Mouse (Mus musculus) brown adipose tissue, adult 24 weeks (tissue): Measurements from ENCODE around the gene Otx1. TPM values are rescaled to one million over a fixed set of nuclear protein-coding genes. Genes with fewer than 3 reads are reported as not detected.

Experiments used
- H3K27ac ChIP-seq: fragments of 200-500 bp; replicated peaks from 2 replicates; pipeline ENCODE4 v1.5.1; 2012; ENCODE audit warnings: low read depth, mild to moderate bottlenecking, low read length
- H3K4me1 ChIP-seq: fragments of 200-500 bp; 2 replicates; pipeline ENCODE4 v1.6.1; 2012; ENCODE audit warnings: low read length, mixed read lengths; ENCODE audit not compliant: control insufficient read depth, insufficient read depth, insufficient read length
- H3K4me3 ChIP-seq: fragments of 200-500 bp; 2 replicates; pipeline ENCODE4 v1.5.1; 2012; ENCODE audit warnings: low read depth, mild to moderate bottlenecking, low read length, moderate library complexity; ENCODE audit not compliant: insufficient read depth
- polyA plus RNA-seq: library from polyadenylated mRNA; stranded (reverse); fragments of >200 nt; gene quantifications from 2 replicates; pipeline ENCODE4 v1.2.4, GENCODE M21; 2012; ENCODE audit not compliant: missing spikeins, insufficient read depth, insufficient read length

The Otx1 gene
- not detected in 2 replicates for polyA plus RNA-seq

- peak within 1 kb of the TSS; percentile 66 for H3K4me3 ChIP-seq
- no peak within 1 kb of the TSS for H3K27ac ChIP-seq
- no peaks in the 10 kb centered on the region for H3K4me1 ChIP-seq
Measured at GRCm38 (mm10) chr11:22002783-22003340, at the start of gene Otx1. Otx1 (minus strand) TSS chr11:22002897.

DNA sequence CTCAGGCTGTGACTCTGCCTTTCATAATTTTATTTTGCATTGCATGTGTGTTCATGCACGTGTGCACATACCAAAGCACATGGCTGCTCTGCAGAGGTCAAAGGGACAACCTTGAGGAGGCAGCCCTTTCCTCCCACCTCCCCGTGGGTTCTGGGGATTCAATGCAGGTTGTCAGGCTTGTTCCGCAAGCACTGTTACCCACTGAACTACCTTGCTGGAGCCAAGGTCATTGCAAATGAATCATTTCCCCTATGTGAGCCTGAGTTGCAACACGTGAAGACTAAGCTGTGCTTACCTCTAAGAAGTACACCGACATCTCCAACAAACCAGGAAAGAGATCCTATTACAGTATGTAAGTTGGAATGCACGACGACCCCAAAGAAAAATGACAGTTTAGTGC, 48.2 kb upstream of the Otx1 start:
- Histone ChIP-seq H3K4me3 (no peak overlapping the region), H3K4me1 (no peaks in the 10 kb centered on the region), H3K27ac (no peak overlapping the region)

DNA sequence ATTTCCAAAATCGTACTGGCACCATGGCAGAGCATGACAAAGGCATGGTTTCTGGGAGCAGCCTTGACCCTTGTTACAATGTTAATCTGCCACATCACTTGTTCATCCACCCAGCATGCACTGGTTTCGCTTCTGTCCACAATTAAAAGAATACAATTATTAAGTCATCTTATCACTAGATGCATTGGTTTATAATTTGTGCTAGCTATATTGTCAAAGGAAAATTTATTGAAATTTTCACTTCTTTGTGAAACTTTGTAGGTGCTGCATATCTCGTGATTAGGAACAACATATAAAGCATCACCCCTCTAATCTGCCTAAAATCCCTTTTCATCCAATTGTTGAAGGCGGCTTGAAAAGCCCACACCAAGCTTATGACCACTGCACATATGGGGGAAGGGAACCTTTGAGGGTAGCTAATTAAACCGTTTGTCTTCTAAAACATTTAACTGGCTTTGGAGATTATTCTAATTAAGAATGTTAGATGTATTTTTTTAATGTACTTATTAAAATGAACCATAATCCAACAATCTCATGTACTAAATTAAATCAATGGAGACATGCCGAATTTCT, 37.2 kb upstream of the Otx1 start:
- Histone ChIP-seq H3K4me1 (no peaks in the 10 kb centered on the region), H3K27ac (no peak overlapping the region), H3K4me3 (no peak overlapping the region)

- Histone ChIP-seq H3K4me3 (no peak overlapping the region), H3K4me1 (no peaks in the 10 kb centered on the region), H3K27ac (no peak overlapping the region)
Measured at GRCm38 (mm10) chr11:22034564-22035105, 31.9 kb upstream of the Otx1 start.

- Histone ChIP-seq H3K4me3 (no peak overlapping the region), H3K27ac (no peak overlapping the region)
Measured at GRCm38 (mm10) chr11:22033582-22033981, 30.9 kb upstream of the Otx1 start.

GRCm38 (mm10) chr11:22020602-22021001, 17.9 kb upstream of the Otx1 start:
- H3K27ac ChIP-seq, result no peak overlapping the region
- no peaks in the 10 kb centered on the region for H3K4me1 ChIP-seq
- no peak overlapping the region for H3K4me3 ChIP-seq

More at GRCm38 (mm10) chr11:22033582-22033981, 30.9 kb upstream of the Otx1 start:
- H3K4me1 ChIP-seq, result no peaks in the 10 kb centered on the region

GRCm38 (mm10) chr11:22017444-22017843, 14.7 kb upstream of the Otx1 start:
- Histone ChIP-seq H3K4me3 (no peak overlapping the region), H3K27ac (no peak overlapping the region), H3K4me1 (no peaks in the 10 kb centered on the region)

DNA sequence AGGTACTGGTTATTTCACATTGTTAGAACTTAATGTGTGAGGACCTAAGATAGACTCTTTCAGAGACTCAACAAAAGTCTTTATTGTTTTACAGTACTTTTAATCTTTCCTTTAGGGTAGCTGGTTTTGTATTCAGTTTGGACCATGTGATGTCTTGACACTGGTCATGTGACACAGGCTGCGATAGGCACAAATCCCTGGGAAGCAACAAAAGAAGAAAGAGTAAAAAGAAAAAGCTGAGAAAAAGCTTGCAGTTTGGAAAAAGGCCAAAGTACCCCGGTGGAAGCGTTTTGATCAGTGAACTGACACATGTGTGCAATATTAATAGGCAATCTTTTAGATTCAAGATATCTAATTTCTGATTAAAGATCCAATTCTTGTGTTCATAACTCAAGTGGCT, 13.6 kb upstream of the Otx1 start:
- H3K4me3 ChIP-seq, result no peak overlapping the region
- H3K4me1 ChIP-seq, result no peaks in the 10 kb centered on the region

GRCm38 (mm10) chr11:22008817-22009216, 6.1 kb upstream of the Otx1 start:
- Histone ChIP-seq H3K4me3 (no peak overlapping the region), H3K4me1 (no peaks in the 10 kb centered on the region), H3K27ac (no peak overlapping the region)

More for the DNA sequence above, 13.6 kb upstream of the Otx1 start:
- no peak overlapping the region for H3K27ac ChIP-seq

DNA sequence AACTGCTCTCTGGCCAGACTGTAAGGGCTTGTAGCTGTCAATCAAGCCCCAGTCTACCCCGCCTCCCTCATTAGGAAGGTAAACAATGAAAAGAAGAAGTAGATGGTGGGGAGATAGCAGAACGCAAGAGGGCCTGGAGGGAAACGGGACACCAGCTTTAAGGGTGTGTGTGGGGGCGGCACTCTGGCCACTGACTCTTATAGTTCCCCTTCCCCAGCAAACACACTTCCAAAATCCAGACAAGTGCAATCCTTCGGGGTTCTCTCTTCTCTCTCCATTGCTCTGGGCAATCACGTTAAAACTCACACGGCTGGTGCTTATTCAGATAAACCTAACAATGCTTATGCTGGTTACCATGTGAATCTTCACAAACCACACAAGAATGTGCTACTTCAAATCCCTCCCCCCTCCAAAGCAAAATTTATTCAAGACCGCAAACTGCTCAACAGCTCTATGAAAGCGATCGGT, 5.5 kb upstream of the Otx1 start:
- H3K27ac ChIP-seq, result no peak overlapping the region
- H3K4me3 ChIP-seq, result no peak overlapping the region
- H3K4me1 ChIP-seq, result no peaks in the 10 kb centered on the region

GRCm38 (mm10) chr11:22007781-22008110, 5.0 kb upstream of the Otx1 start:
- Histone ChIP-seq H3K4me1 (no peaks in the 10 kb centered on the region), H3K27ac (no peak overlapping the region), H3K4me3 (no peak overlapping the region)

GRCm38 (mm10) chr11:22007088-22007780, 4.5 kb upstream of the Otx1 start:
- H3K4me1 ChIP-seq, result no peaks in the 10 kb centered on the region
- no peak overlapping the region for H3K4me3 ChIP-seq
- H3K27ac ChIP-seq, result no peak overlapping the region

- Histone ChIP-seq H3K4me3 (no peak overlapping the region), H3K4me1 (no peaks in the 10 kb centered on the region), H3K27ac (no peak overlapping the region)
Measured at GRCm38 (mm10) chr11:22006471-22007087, 3.9 kb upstream of the Otx1 start.

DNA sequence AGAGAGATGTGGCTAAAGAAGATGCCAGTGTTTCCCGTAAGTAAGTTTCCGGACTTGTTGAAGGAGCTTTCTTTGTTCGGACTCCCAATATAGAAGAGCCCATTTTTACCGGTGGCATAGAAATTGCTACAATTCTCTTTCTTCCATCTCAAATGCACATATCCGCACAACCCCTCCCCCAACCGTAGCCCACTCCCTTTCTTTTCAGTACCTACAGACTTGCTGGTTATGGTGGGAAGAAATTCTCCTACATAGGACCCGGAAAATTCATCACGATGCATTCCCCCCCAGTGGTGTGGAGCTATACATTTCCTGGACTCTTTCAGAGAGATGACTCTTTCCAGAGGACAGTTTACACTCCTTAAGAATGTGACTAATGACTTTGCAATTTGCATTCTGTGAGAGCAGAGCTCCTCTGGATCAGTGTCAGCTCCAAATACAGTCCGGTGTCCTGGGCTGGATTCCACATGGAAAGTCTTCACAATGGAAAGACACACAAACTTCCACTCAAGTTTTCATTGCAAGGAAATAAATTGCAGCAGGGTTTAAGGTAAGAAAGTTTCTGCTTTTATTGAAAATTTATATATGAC, 2.7 kb upstream of the Otx1 start:
- no peaks in the 10 kb centered on the region for H3K4me1 ChIP-seq
- no peak overlapping the region for H3K27ac ChIP-seq
- H3K4me3 ChIP-seq, result no peak overlapping the region

GRCm38 (mm10) chr11:22004331-22004841, 1.7 kb upstream of the Otx1 start:
- no peaks in the 10 kb centered on the region for H3K4me1 ChIP-seq
- H3K4me3 ChIP-seq, result no peak overlapping the region
- no peak overlapping the region for H3K27ac ChIP-seq
